In genomic region chr11:76872556-76873234, GRCm38 (mm10) we compare ENCODE assay signal across 29 mouse cellular contexts. TPM values are rescaled to one million over a fixed set of nuclear protein-coding genes. Genes with fewer than 3 reads are reported as not detected.
A peak's percentile ranks its signal among the peaks of the same experiment; 100 is the strongest.
DNase-seq lines count a peak whose midpoint lies in the region; ATAC-seq and TF ChIP-seq lines count a peak whose summit lies in the region.
"Had no signal": no experiment of that assay in that cellular context is flagged by ENCODE, and none has a peak within 500 bp of the region (broad histone marks: within the 10 kb centered on the region; RNA-seq: fewer than 3 reads in every experiment).

No protein-coding gene starts in this region.

- no peak overlapping the region for H3K9ac ChIP-seq in forebrain, embryonic 11.5 days (ENCODE audit: low read length)
- H3K9ac ChIP-seq in forebrain, embryonic 15.5 days (replicated peaks): no peak overlapping the region
- no peak overlapping the region for H3K9ac ChIP-seq in stomach, postnatal 0 days (ENCODE audit: low read length)
- H3K9ac ChIP-seq: embryonic facial prominence, embryonic 12.5 days; embryonic facial prominence, embryonic 15.5 days; forebrain, embryonic 13.5 days; forebrain, postnatal 0 days; heart, embryonic 15.5 days; hindbrain, embryonic 14.5 days had no signal

- no peaks in the 10 kb centered on the region for H3K4me1 ChIP-seq in forebrain, embryonic 11.5 days (replicated peaks; ENCODE audit: control insufficient read depth, insufficient read depth, low read length)
- no peaks in the 10 kb centered on the region for H3K4me1 ChIP-seq in forebrain, embryonic 15.5 days
- H3K4me1 ChIP-seq in stomach, postnatal 0 days (replicated peaks; ENCODE audit: control insufficient read depth, insufficient read depth): no peaks in the 10 kb centered on the region
- H3K4me1 ChIP-seq: embryonic facial prominence, embryonic 12.5 days; embryonic facial prominence, embryonic 15.5 days; forebrain, embryonic 13.5 days had no signal

- DNase-seq in forebrain, embryonic 11.5 days (ENCODE audit: low spot score): peak; percentile 17
- DNase-seq in layer of hippocampus, adult 2 months (ENCODE audit: low spot score in 2 of 2): no peak
- no peak for DNase-seq in layer of hippocampus, postnatal 10 days (ENCODE audit: low spot score in 2 of 2)
- DNase-seq in fat pad, adult 2 months (ENCODE audit: extremely low read depth, low read depth, low spot score): peak; percentile 98
- no peak for DNase-seq in stomach, postnatal 0 days (ENCODE audit: low spot score)
- no peak for DNase-seq in spleen, postnatal 14 days (ENCODE audit: low spot score in 2 of 2)
- DNase-seq: adrenal gland, postnatal 10 days; adrenal gland, postnatal 36 days; cerebellum, adult 11 months; cerebellum, adult 2 months; cerebellum, adult 9-11 months; cerebellum, postnatal 25 days; forebrain, postnatal 0 days; gastrocnemius, adult 2 months; gastrocnemius, postnatal 14 days; heart, postnatal 10 days; heart, postnatal 4 days had no signal

- no peak for TF ChIP-seq EP300 in stomach, postnatal 0 days (optimal IDR thresholded peaks at IDR 0.05)

- no peaks in the 10 kb centered on the region for H3K36me3 ChIP-seq in forebrain, embryonic 11.5 days (ENCODE audit: control insufficient read depth, insufficient read depth, low read length)
- H3K36me3 ChIP-seq in forebrain, embryonic 15.5 days: no peaks in the 10 kb centered on the region
- no peaks in the 10 kb centered on the region for H3K36me3 ChIP-seq in stomach, postnatal 0 days (ENCODE audit: control insufficient read depth, insufficient read depth, low read length)
- H3K36me3 ChIP-seq: embryonic facial prominence, embryonic 12.5 days; embryonic facial prominence, embryonic 15.5 days; G1E; heart, embryonic 15.5 days had no signal

- H3K4me3 ChIP-seq in forebrain, embryonic 11.5 days (ENCODE audit: low read depth, low read length): no peak overlapping the region
- H3K4me3 ChIP-seq in forebrain, embryonic 15.5 days: no peak overlapping the region
- H3K4me3 ChIP-seq in layer of hippocampus, adult 2 months: no peak overlapping the region
- no peak overlapping the region for H3K4me3 ChIP-seq in stomach, postnatal 0 days (ENCODE audit: low read depth, low read length)
- H3K4me3 ChIP-seq: embryonic facial prominence, embryonic 12.5 days; embryonic facial prominence, embryonic 15.5 days; forebrain, embryonic 13.5 days; gastrocnemius, adult 2 months; heart, embryonic 15.5 days had no signal

- peak; percentile 22 for TF ChIP-seq CTCF in layer of hippocampus, adult 2 months (conservative IDR thresholded peaks at IDR 0.05)
- no peak for TF ChIP-seq CTCF in stomach, postnatal 0 days (IDR thresholded peaks at IDR 0.05; ENCODE audit: low read depth)

- H3K27ac ChIP-seq in forebrain, embryonic 11.5 days (ENCODE audit: low read depth, low read length): no peak overlapping the region
- no peak overlapping the region for H3K27ac ChIP-seq in forebrain, embryonic 15.5 days (replicated peaks)
- no peak overlapping the region for H3K27ac ChIP-seq in layer of hippocampus, adult 2 months
- H3K27ac ChIP-seq in stomach, postnatal 0 days (replicated peaks): no peak overlapping the region
- H3K27ac ChIP-seq: embryonic facial prominence, embryonic 12.5 days; embryonic facial prominence, embryonic 15.5 days; forebrain, embryonic 13.5 days; gastrocnemius, adult 2 months; heart, embryonic 15.5 days; hindbrain, embryonic 14.5 days; hindbrain, postnatal 0 days had no signal

- no peak overlapping the region for H3K4me2 ChIP-seq in forebrain, embryonic 11.5 days (ENCODE audit: low read depth, low read length, severe bottlenecking)
- no peak overlapping the region for H3K4me2 ChIP-seq in forebrain, embryonic 15.5 days (replicated peaks)
- H3K4me2 ChIP-seq in stomach, postnatal 0 days (replicated peaks; ENCODE audit: low read depth): no peak overlapping the region
- H3K4me2 ChIP-seq: embryonic facial prominence, embryonic 12.5 days; embryonic facial prominence, embryonic 15.5 days; forebrain, embryonic 13.5 days; heart, embryonic 11.5 days; heart, embryonic 15.5 days; hindbrain, embryonic 14.5 days had no signal

- no peaks in the 10 kb centered on the region for H3K9me3 ChIP-seq in forebrain, embryonic 11.5 days (ENCODE audit: control insufficient read depth, low read length)
- H3K9me3 ChIP-seq in forebrain, embryonic 15.5 days: no peaks in the 10 kb centered on the region
- no peaks in the 10 kb centered on the region for H3K9me3 ChIP-seq in stomach, postnatal 0 days (ENCODE audit: control insufficient read depth, low read length)
- H3K9me3 ChIP-seq: embryonic facial prominence, embryonic 12.5 days; embryonic facial prominence, embryonic 15.5 days; forebrain, embryonic 13.5 days; G1E; heart, embryonic 15.5 days had no signal

- no peak for ATAC-seq in forebrain, embryonic 11.5 days (replicated peaks; ENCODE audit: low FRiP score)
- ATAC-seq in forebrain, embryonic 15.5 days (replicated peaks): no peak
- no peak for ATAC-seq in stomach, postnatal 0 days (ENCODE audit: low FRiP score, low TSS enrichment)
- ATAC-seq: forebrain, embryonic 13.5 days; forebrain, postnatal 0 days; hindbrain, postnatal 0 days; Patski had no signal

- H3K27me3 ChIP-seq in forebrain, embryonic 11.5 days (ENCODE audit: control insufficient read depth, insufficient read depth, low read length): no peaks in the 10 kb centered on the region
- no peaks in the 10 kb centered on the region for H3K27me3 ChIP-seq in forebrain, embryonic 15.5 days
- no peaks in the 10 kb centered on the region for H3K27me3 ChIP-seq in stomach, postnatal 0 days (ENCODE audit: control insufficient read depth, insufficient read depth, low read length)
- H3K27me3 ChIP-seq: embryonic facial prominence, embryonic 12.5 days; embryonic facial prominence, embryonic 15.5 days; forebrain, embryonic 13.5 days; heart, embryonic 15.5 days; Patski had no signal

- 59% methylated on average over 11 of the region's 11 CpGs for WGBS in forebrain, embryonic 11.5 days
- WGBS in forebrain, embryonic 15.5 days: 38% methylated on average over 11 of the region's 11 CpGs
- WGBS in stomach, postnatal 0 days: 53% methylated on average over 11 of the region's 11 CpGs

RNA-seq across cellular contexts. Expression of gene Cpd, which starts 25.9 kb away (rescaled TPM):
- polyA plus RNA-seq in forebrain, embryonic 11.5 days (2014; fragmentation: Nextera tagmentation; extraction: Ambion mirVana): 14.3 and 15.6 TPM in 2 replicates
- polyA plus RNA-seq in forebrain, embryonic 15.5 days (2015; fragmentation: Nextera tagmentation; extraction: Ambion mirVana): 5.4 and 7.0 TPM in 2 replicates
- total RNA-seq in layer of hippocampus, adult 2 months (2021): 10 to 100 TPM; 60.0 to 62.3 TPM
- total RNA-seq in layer of hippocampus, postnatal 10 days (2021): 10 to 100 TPM; 78.0 to 78.1 TPM
- 15.9 and 16.1 TPM in 2 replicates for polyA plus RNA-seq in stomach, postnatal 0 days (2015; fragmentation: Nextera tagmentation; extraction: Ambion mirVana)

RNA-seq across cellular contexts. Expression of gene Tmigd1, which starts 29.3 kb away (rescaled TPM):
- polyA plus RNA-seq in forebrain, embryonic 11.5 days (2014; fragmentation: Nextera tagmentation; extraction: Ambion mirVana): not detected in 2 replicates
- not detected in 2 replicates for polyA plus RNA-seq in forebrain, embryonic 15.5 days (2015; fragmentation: Nextera tagmentation; extraction: Ambion mirVana)
- not detected for total RNA-seq in layer of hippocampus, adult 2 months (2021)
- not detected for total RNA-seq in layer of hippocampus, postnatal 10 days (2021)
- polyA plus RNA-seq in stomach, postnatal 0 days (2015; fragmentation: Nextera tagmentation; extraction: Ambion mirVana): 1.7 and 1.9 TPM in 2 replicates
- total RNA-seq: common myeloid progenitor, adult 5-6 weeks; forebrain, postnatal 0 days had no signal
- polyA plus RNA-seq: cerebellum, adult 2 months; embryonic facial prominence, embryonic 12.5 days; forebrain, postnatal 0 days; frontal cortex, adult 2 months; G1E; heart, embryonic 11.5 days; heart, embryonic 15.5 days; hindbrain, embryonic 14.5 days; hindbrain, postnatal 0 days had no signal

RNA-seq across cellular contexts. Expression of gene Blmh, which starts 51.9 kb away (rescaled TPM):
- polyA plus RNA-seq in forebrain, embryonic 11.5 days (2014; fragmentation: Nextera tagmentation; extraction: Ambion mirVana): 167 and 174 TPM in 2 replicates
- 128 and 134 TPM in 2 replicates for polyA plus RNA-seq in forebrain, embryonic 15.5 days (2015; fragmentation: Nextera tagmentation; extraction: Ambion mirVana)
- 10 to 100 TPM; 57.7 to 58.2 TPM for total RNA-seq in layer of hippocampus, adult 2 months (2021)
- 10 to 100 TPM; 85.0 to 91.7 TPM for total RNA-seq in layer of hippocampus, postnatal 10 days (2021)
- polyA plus RNA-seq in stomach, postnatal 0 days (2015; fragmentation: Nextera tagmentation; extraction: Ambion mirVana): 118 TPM in 2 replicates

Comparison
In these comparisons a context has a peak if more than half of its experiments do, and no peak if none do; other contexts are left out.
1. DNase-seq: peak in forebrain, embryonic 11.5 days (single experiment) and fat pad, adult 2 months (single experiment); none in layer of hippocampus, adult 2 months (0 of 2), layer of hippocampus, postnatal 10 days (0 of 2), stomach, postnatal 0 days (single experiment) and spleen, postnatal 14 days (0 of 2).